Mouse (Mus musculus) liver, postnatal 0 days (tissue): ENCODE results near the gene Cnst.

Experiments used
- CTCF ChIP-seq: sonication (generic); IDR thresholded peaks from 2 replicates; pipeline ENCODE4 v1.5.1; 2016; ENCODE audit warnings: antibody characterized with exemption, low read depth
- EP300 ChIP-seq: IDR thresholded peaks from 2 replicates; pipeline ENCODE4 v1.6.1; 2016; ENCODE audit warnings: antibody characterized with exemption, low read depth, mild to moderate bottlenecking

DNA sequence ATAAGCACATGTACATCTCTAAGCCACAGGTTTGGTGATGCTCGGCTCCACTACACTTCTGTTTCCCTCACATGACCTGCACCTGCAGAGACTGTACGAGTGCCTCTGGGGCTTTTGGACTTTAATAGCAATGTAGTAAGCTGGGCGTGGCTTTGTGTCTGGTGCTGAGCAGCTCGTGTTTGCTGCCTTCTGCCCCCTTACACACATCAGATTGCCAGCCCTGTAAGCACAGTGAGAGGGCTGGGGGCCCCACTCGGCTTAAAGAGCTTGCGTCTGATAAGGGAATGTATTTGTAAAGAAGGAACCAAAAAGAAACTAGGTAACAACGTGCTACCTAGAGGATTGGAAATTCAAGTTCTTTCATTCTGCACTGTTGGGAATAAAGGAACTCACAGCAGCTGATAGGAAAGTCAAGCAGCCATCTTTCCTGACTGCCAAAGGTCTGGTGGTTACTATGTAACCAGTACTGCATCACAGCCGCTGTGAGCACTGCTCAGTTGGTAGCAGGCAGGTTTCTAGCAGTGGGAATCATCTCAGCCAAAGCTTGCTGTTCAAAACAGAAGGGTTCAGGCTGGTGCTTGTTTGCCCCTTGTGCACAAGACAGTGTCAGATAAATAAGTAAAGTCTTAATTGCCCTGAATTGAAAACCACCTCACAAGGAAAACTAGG is 82.4 kb downstream of the Cnst start:
- TF ChIP-seq CTCF (no peak), EP300 (no peak)
